Mouse (Mus musculus) retina, adult 2 months (tissue): ENCODE data around the gene Cfap97.
A peak's percentile ranks its signal among the peaks of the same experiment; 100 is the strongest.
"Not testable (repeated sequence)": the region's sequence is repeated elsewhere in the genome, so short reads cannot be mapped to it uniquely, and the experiment has no call there.

Experiments
- DNase-seq: peaks from one replicate; pipeline ENCODE4 v3.0.0-alpha.2; 2012; ENCODE audit warnings: low read depth, low spot score

Cfap97 gene

DNA sequence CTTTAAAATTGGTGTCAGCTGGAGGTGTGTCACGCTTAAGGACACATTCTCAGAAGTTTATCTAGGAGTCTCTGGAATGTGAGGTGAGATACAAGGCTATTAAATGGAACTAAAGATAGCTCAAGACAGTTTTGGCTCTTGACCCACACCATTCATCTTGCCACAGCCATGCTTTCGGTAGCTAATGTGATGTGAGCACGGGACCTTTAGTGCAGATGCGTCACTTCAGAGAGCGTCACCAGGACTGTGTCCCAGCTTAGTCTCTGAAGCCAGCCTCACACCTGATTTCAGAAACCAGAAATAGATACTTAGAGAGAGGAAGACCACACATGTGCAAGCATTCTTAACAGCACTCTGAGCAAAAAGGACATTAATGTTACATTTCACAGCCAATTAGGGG lies 75.1 kb downstream of the Cfap97 start:
- DNase-seq, result no peak

DNA sequence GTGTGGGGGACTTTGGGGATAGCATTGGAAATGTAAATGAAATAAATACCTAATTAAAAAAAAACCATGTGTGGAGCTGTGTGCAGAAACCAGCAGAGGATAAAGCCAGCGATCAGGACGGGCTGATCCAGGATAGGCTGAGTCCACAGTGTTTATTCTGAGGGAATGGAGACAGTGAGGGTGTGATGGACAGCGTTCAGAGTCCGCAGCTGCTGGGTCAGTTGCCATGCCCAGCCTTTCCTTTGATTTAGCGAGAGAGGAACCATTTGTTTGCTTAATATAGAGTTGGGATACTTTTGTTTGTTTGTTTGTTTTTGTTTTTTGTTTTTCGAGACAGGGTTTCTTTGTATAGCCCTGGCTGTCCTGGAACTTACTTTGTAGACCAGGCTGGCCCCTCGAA lies 80.4 kb downstream of the Cfap97 start:
- not testable (repeated sequence) for DNase-seq

DNA sequence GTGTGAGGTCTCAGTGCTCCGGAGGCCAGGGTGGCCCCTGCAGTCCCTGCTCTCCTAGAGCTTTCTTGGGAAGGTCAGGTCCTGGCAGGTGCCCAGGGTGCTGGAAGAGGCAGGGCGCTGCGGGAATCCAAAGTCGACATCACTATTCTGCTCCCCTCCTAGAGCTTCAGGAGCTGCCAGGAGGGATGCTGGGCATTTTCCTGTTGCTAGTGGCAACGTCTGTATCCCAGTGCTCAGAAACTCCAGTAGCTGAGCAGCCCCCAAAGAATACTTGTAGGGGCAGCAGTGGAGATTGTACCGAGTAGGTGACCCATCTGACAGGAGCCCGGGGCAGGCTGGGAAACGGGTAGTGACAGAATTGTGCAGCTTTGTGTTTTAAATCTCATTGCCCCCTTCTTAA lies 81.2 kb downstream of the Cfap97 start:
- no peak for DNase-seq

DNA sequence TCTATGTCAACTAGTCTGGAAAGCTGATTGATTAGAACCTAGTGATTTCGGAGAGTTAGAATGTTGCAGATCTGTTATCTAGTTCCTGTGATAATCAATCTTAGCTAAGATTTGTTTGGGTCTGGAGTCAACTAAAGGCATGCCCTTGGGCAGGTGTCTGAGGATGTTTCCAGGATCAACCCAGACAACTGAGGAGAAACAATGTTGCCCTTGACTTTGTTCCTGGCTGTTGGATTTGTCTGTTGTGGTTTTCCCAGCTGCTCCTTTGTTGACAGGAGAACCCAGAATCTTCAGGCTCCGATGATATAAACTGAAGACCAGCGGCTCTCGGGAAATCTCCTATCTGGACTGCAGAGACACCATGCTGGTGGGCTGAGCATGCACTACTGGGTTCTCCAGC lies 83.2 kb downstream of the Cfap97 start:
- no peak for DNase-seq

DNA sequence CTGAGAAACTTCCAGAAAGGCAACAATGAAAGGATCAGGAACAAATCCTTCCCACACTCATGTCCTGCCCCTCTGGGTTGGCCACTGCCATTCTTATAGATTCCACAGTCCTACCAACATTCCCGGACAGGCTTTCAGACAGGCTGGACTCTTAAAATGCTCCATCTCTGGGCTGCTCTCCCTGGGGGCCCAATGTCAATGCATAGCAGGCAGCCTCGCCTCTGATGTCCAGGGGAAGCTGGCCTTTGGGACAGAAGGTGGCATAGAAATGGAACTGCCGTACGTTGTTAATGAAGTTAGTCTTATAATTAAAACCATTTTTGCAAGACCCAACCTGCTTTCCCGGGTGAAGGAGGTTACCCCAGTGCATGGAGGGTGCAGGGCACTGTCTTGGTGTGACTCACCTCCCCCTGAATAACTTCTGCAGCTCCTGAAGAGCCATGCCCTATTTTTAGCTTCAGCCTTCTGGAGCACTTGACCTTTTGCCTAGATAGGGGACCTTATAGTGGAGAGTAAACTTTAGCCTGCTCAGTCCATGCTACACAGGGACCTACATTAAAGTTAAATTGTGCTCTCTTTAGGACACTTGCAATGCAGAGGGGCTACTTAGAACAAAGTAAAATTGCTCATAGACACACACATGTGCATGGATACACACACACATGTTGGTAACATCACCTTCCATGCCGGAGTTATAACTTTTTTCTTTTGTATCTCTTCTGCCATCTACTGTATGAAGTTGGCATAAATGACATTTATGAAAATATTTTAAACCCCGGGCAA lies 85.1 kb downstream of the Cfap97 start:
- no peak for DNase-seq

DNA sequence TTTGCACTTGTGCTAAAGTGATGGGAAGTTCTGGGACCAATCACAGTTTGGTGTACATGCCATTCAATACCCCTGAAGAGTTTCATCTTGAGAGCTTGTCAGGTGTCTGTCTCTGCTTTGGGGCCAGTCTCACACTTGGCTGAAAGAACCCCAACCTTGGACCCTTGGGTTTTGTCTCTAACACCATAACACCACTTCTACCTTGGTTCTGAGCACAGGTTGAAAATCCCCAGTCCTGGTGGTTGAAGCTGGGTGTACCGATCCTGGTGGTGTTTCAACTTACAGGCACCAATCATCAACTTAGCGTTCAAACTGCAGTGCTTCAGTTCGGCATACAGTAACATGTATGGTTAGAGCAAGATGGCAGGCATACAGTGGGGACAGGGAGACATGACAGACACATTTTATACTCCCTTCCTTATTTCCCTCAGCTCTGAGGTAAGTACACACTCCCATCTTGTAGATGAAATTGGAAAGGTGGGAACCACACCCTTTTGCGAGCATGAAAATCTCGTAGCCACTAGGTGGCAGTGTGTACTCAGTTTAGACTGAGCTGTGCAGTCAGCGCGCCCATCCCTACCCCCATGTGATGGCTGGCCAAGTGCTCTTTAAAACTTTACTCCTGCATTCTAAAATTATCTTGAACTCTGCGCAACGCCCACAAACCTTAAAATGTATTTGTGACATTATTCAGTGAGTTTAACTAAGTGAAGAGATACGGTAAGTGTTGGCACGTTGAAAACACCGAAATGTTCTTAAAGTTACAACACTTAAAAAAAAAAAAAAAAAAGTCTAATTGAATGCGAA lies 90.2 kb downstream of the Cfap97 start:
- peak; percentile 42 for DNase-seq

DNA sequence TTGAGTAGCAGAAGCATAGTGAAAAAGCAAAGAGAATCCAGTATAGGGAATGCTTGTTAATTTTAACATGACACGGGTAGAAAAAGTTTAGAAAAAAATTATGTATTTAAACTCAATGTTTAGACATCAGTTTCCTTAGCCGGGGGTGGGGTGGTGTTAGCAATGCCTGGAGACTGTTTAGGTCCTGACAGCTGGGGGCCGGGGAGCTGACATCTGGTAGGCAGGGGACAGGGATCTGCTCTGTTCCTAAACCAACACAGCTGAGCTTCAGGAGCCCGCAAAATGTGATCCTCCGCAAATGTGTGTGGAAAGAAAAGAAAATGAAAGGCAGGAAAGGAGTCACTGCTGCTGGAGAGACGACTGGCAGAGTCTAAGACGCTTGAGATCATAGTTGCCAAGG lies 91.4 kb downstream of the Cfap97 start:
- no peak for DNase-seq
